ENCODE assay signal across 23 mouse cellular contexts in the genomic region with DNA sequence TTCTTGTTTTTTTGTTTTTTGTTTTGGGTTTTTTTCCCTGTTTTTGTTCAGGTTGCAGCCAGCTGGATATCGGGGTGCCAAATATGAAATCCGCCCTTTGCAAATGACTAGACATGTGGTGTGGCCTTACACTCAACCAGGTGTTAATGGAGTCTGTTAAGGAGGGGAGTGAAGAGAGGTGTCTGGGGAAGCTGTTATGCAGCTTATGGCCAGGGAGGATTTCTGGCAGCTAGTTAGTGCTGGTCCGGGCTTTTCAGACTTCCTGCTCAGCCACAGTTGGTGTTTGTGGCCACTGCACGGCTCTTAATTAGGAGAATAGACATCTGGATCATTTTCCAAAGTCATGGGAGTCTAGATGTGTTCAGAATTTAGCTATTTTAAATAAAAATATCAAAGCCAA.
DNase-seq lines count a peak whose midpoint lies in the region; ATAC-seq and TF ChIP-seq lines count a peak whose summit lies in the region.
"Had no signal": no experiment of that assay in that cellular context is flagged by ENCODE, and none has a peak within 500 bp of the region (broad histone marks: within the 10 kb centered on the region; RNA-seq: fewer than 3 reads in every experiment).

No protein-coding gene starts in this region.

- TF ChIP-seq CTCF in cerebellum, adult 2 months (IDR thresholded peaks at IDR 0.05; ENCODE audit: borderline replicate concordance, insufficient read depth, low read depth, low read length) = no peak

- H3K36me3 ChIP-seq in forebrain, embryonic 14.5 days (ENCODE audit: control insufficient read depth, insufficient read depth, low read length) = no peaks in the 10 kb centered on the region
- no peaks in the 10 kb centered on the region for H3K36me3 ChIP-seq in forebrain, embryonic 12.5 days (replicated peaks)
- H3K36me3 ChIP-seq in intestine, embryonic 16.5 days (ENCODE audit: control insufficient read depth, insufficient read depth, low read length) = no peaks in the 10 kb centered on the region
- H3K36me3 ChIP-seq: heart, embryonic 10.5 days; hindbrain, embryonic 12.5 days; neural tube, embryonic 13.5 days had no signal

- TF ChIP-seq POLR2A in cerebellum, adult 2 months (IDR thresholded peaks at IDR 0.05; ENCODE audit: borderline replicate concordance, insufficient read depth, low read length) = no peak

- no peak overlapping the region for H3K4me2 ChIP-seq in forebrain, embryonic 14.5 days (ENCODE audit: low read length)
- no peak overlapping the region for H3K4me2 ChIP-seq in forebrain, embryonic 12.5 days
- H3K4me2 ChIP-seq in intestine, embryonic 16.5 days (ENCODE audit: low read depth, low read length) = no peak overlapping the region
- H3K4me2 ChIP-seq: hindbrain, embryonic 12.5 days; midbrain, embryonic 11.5 days; neural tube, embryonic 13.5 days had no signal

- WGBS in forebrain, embryonic 14.5 days = 50% methylated on average over 4 of the region's 4 CpGs
- WGBS in forebrain, embryonic 12.5 days = 69% methylated on average over 4 of the region's 4 CpGs
- 64% methylated on average over 4 of the region's 4 CpGs for WGBS in intestine, embryonic 16.5 days
- WGBS in cerebellum, adult 2 months = 57% methylated on average over 4 of the region's 4 CpGs

- peak; percentile 59 for DNase-seq in forebrain, embryonic 14.5 days (ENCODE audit: low spot score)
- peak; percentile 9 to 18 for DNase-seq in kidney, postnatal 4 days
- no peak for DNase-seq in kidney, postnatal 36 days
- no peak for DNase-seq in frontal cortex, postnatal 14 days (ENCODE audit: low spot score in 2 of 2)
- no peak for DNase-seq in cerebellum, adult 2 months
- DNase-seq: cerebellum, adult 11 months; cerebellum, postnatal 25 days; gastrocnemius, postnatal 25 days; heart, postnatal 10 days; kidney, adult 11 months; lung, adult 18-20 months; lung, postnatal 4 days; spleen, adult 18-20 months; thymus, postnatal 14 days had no signal

- H3K27me3 ChIP-seq in forebrain, embryonic 14.5 days (replicated peaks; ENCODE audit: control insufficient read depth, insufficient read depth, low read length) = no peaks in the 10 kb centered on the region
- H3K27me3 ChIP-seq in forebrain, embryonic 12.5 days = no peaks in the 10 kb centered on the region
- H3K27me3 ChIP-seq in intestine, embryonic 16.5 days (replicated peaks; ENCODE audit: control insufficient read depth, insufficient read depth, low read length) = no peaks in the 10 kb centered on the region
- no peaks in the 10 kb centered on the region for H3K27me3 ChIP-seq in cerebellum, adult 2 months (ENCODE audit: control insufficient read depth, insufficient read depth, low read length)
- H3K27me3 ChIP-seq: CH12.LX; hindbrain, embryonic 12.5 days; neural tube, embryonic 13.5 days had no signal

- H3K27ac ChIP-seq in forebrain, embryonic 14.5 days (ENCODE audit: low read depth, low read length) = peak overlapping the region; percentile 21; the same call in 1 of the 2 replicates
- H3K27ac ChIP-seq in forebrain, embryonic 12.5 days = no peak overlapping the region
- H3K27ac ChIP-seq in intestine, embryonic 16.5 days (ENCODE audit: low read length) = peak overlapping the region; percentile 48
- H3K27ac ChIP-seq in cerebellum, adult 2 months (ENCODE audit: insufficient read depth, low read length) = no peak overlapping the region
- H3K27ac ChIP-seq: heart, embryonic 10.5 days; hindbrain, embryonic 12.5 days; layer of hippocampus, adult 2 months; left cerebral cortex, adult 2 months; neural tube, embryonic 13.5 days had no signal

- no peaks in the 10 kb centered on the region for H3K9me3 ChIP-seq in forebrain, embryonic 14.5 days (replicated peaks; ENCODE audit: control insufficient read depth, low read length)
- H3K9me3 ChIP-seq in forebrain, embryonic 12.5 days = no peaks in the 10 kb centered on the region
- H3K9me3 ChIP-seq in intestine, embryonic 16.5 days (ENCODE audit: control insufficient read depth, low read length) = no peaks in the 10 kb centered on the region
- H3K9me3 ChIP-seq: heart, embryonic 10.5 days; hindbrain, embryonic 12.5 days; neural tube, embryonic 13.5 days had no signal

- peak; percentile 83 for ATAC-seq in forebrain, embryonic 14.5 days
- ATAC-seq in forebrain, embryonic 12.5 days (ENCODE audit: low FRiP score) = no peak
- ATAC-seq in intestine, embryonic 16.5 days = no peak

- no peak overlapping the region for H3K9ac ChIP-seq in forebrain, embryonic 14.5 days (ENCODE audit: low read length)
- no peak overlapping the region for H3K9ac ChIP-seq in forebrain, embryonic 12.5 days
- H3K9ac ChIP-seq in intestine, embryonic 16.5 days (ENCODE audit: low read depth, low read length) = no peak overlapping the region
- H3K9ac ChIP-seq: hindbrain, embryonic 12.5 days; neural tube, embryonic 13.5 days had no signal

- H3K4me3 ChIP-seq in forebrain, embryonic 14.5 days (ENCODE audit: low read depth, low read length) = no peak overlapping the region
- no peak overlapping the region for H3K4me3 ChIP-seq in forebrain, embryonic 12.5 days (replicated peaks)
- no peak overlapping the region for H3K4me3 ChIP-seq in intestine, embryonic 16.5 days (ENCODE audit: low read length)
- H3K4me3 ChIP-seq in cerebellum, adult 2 months (replicated peaks; ENCODE audit: insufficient read depth, low read depth, low read length) = no peak overlapping the region
- H3K4me3 ChIP-seq: heart, embryonic 10.5 days; hindbrain, embryonic 12.5 days; layer of hippocampus, adult 2 months; left cerebral cortex, adult 2 months; neural tube, embryonic 13.5 days had no signal

- peaks cover 8% of the 10 kb centered on the region; the same call in 1 of the 2 replicates for H3K4me1 ChIP-seq in forebrain, embryonic 14.5 days (ENCODE audit: control insufficient read depth, insufficient read depth, low read length)
- H3K4me1 ChIP-seq in forebrain, embryonic 12.5 days = no peaks in the 10 kb centered on the region
- H3K4me1 ChIP-seq in intestine, embryonic 16.5 days (ENCODE audit: control insufficient read depth, insufficient read depth, low read length) = no peaks in the 10 kb centered on the region
- H3K4me1 ChIP-seq in cerebellum, adult 2 months (ENCODE audit: control insufficient read depth, insufficient read depth, low read length) = no peaks in the 10 kb centered on the region
- H3K4me1 ChIP-seq: hindbrain, embryonic 12.5 days; neural tube, embryonic 13.5 days had no signal

Comparison
In these comparisons a context has a peak if more than half of its experiments do, and no peak if none do; other contexts are left out.
1. DNase-seq: peak in forebrain, embryonic 14.5 days (single experiment) and kidney, postnatal 4 days (2 of 2); none in kidney, postnatal 36 days (0 of 2), frontal cortex, postnatal 14 days (0 of 2) and cerebellum, adult 2 months (0 of 2).
2. H3K27ac ChIP-seq: peak in forebrain, embryonic 14.5 days (single experiment) and intestine, embryonic 16.5 days (single experiment); none in forebrain, embryonic 12.5 days (single experiment) and cerebellum, adult 2 months (single experiment).